Mouse (Mus musculus) ovary, postnatal 14 days (tissue): ENCODE data around the gene Atrnl1.

ENCODE experiments used
- DNase-seq: peaks from one replicate; pipeline ENCODE4 v3.0.0; 2022; ENCODE audit warnings: low spot score

Atrnl1 gene

DNA sequence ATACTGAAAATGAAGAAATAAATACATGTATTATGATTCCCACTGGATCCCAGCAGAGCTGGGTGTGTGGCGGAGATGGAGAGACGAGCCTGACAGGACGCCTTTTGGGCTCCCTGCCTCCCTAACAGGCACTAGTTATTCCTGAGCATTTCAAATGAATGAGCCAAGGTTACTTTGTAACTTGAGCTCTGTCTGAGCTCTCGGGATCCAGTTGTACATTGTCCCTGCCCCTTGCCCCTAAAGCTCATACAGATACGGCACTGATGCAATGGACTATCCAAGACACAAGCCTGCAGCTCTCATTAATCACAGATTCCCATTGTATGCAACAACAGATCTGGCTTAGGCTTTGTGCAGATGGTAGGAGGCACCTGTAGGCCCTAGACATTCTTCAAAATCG lies 464.4 kb downstream of the Atrnl1 start:
- DNase-seq = no peak

GRCm38 (mm10) chr19:58076961-58077371 lies 466.1 kb downstream of the Atrnl1 start:
- DNase-seq = no peak

DNA sequence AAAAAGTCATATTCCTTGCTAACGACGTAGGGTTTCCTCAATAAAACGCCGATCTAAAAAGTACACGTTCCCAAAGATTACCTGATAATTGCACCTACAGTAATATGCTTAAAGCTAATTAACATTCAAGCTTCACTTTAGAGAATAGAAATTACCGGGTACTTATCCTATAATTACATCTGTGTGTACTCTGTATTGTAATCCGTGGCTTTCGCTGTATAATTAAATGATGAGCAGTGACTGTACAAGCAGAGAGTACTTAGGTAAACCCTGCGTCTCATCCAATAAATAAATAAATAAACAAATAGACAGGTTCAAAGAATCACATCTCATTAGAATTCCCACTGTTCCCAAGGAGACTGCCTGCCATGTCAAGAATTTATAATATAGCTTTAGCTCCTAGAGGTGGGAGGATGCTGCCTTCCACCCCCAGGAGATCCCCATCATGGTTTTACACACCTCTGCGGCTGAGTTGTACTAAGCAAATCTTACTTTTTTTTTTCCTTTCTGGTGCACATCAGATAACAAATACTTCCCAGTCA lies 466.8 kb downstream of the Atrnl1 start:
- DNase-seq = no peak

- DNase-seq = no peak
Observed at GRCm38 (mm10) chr19:58080168-58080567, 469.3 kb downstream of the Atrnl1 start.

DNA sequence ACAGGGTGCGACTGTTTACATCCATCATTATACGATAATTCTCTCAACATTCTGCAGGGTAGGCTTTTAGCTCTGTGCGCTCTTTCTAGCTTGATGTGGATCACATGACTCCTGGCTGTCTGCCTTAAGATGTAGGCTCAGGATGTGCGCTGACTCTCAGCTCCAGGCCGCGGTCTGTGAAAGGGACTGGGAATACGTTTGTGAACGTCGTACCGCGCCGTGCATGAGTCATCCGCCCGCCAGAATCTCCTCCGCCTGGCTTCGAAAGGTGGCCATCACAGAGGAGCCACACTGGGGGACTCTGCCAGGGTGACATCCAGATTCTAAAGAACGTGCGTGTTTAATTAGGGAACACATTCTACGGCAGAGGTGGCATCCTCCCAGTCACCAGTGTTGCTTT lies 471.9 kb downstream of the Atrnl1 start:
- DNase-seq = no peak

GRCm38 (mm10) chr19:58084826-58085225 lies 474.0 kb downstream of the Atrnl1 start:
- no peak for DNase-seq

GRCm38 (mm10) chr19:58086734-58087133 lies 475.9 kb downstream of the Atrnl1 start:
- no peak for DNase-seq

GRCm38 (mm10) chr19:58087901-58088300 lies 477.1 kb downstream of the Atrnl1 start:
- DNase-seq = no peak

GRCm38 (mm10) chr19:58088433-58088832 lies 477.6 kb downstream of the Atrnl1 start:
- no peak for DNase-seq

DNA sequence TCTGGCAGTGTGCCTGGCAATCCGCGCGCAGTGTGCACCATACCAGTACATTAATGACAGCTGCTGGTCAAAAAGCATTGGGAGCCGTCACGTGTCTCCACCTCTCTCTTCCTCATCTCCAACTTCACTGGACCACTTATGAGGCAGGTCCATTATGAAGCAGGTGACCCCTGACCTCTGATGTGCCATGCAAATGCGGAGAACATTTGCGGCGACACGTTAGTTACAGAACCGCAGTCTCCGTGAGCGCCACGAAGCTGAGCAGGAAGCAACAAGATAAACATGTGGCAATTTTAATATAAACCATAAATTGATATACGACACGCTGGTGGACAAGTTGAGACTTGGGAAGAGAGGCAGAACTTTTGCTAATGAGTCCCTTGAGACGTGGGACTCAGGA lies 481.1 kb downstream of the Atrnl1 start:
- DNase-seq = no peak

DNA sequence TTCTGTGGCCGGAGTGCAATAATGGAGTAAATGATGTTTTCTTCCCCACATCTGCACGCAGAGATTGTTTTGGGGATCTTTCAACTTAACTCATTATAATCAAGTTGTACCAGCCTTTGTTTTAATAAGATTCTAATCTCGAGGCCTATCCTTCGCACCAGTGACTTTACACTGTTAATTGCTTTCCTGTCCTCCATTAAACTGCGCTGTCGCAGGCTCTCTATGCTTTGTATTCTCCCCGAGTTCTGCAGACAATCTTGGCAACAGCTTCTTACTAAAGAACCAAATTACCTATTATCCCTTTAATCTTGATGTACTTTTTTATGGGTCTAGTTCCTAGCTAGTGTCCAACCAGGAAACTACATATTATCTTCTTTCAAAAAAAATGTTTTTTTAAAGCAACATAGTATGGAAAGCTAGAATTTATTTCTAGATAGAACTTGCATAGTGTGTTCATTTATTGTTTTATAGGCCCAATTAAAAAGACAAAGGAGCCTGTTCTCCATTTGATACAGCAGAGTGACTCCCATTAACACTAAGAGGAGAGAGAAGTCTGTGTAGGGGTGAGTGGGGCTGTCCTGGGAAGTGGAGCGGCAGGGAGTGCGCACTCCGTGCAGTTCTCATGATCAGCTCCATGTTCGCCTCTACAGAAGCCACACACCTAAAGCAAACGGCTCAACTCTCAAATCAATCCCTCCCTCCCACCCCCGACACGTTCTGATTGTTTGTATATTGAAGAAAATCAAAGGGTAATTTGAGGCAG lies 484.1 kb downstream of the Atrnl1 start:
- no peak for DNase-seq

- DNase-seq = no peak
Observed at GRCm38 (mm10) chr19:58095776-58096175, 484.9 kb downstream of the Atrnl1 start.

DNA sequence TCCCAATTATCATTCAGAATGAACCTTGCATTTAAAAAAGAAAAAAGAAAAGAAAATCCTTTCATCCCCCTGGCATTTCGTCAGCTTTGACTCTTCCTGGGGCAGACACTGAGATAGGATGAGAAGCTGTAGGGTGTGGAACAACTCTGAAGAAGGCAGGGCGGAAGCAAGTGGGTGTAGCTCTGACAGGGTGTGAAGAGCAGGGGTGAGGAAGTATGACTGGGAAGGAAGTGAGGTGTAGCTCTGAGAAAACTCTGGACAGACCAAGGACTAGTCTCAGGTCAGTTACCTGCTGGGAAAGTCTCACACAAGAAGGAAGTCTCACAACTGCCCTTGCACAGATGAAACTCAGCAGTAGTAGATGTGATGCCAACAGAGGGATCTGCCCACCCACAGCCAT lies 486.4 kb downstream of the Atrnl1 start:
- DNase-seq = no peak

DNA sequence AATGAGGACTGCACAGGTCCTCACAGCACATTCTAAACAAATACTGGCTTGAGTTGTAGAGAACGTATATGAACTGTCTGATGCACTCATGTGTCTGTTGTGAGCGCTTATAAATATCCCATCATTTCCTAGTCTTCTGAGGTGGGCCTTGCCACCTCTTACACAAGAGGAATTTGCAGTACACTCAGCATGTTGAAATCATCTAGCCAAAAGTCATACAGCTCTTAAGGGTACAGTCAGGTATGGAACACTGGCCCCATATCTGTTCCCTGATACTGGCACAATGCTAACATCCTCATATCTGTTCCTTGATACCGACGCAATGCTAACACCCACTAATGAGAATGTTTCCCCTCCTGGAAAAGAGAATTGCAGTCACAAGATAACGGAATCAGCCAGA lies 488.7 kb downstream of the Atrnl1 start:
- no peak for DNase-seq

GRCm38 (mm10) chr19:58100381-58100780 lies 489.5 kb downstream of the Atrnl1 start:
- no peak for DNase-seq

- no peak for DNase-seq
Observed at GRCm38 (mm10) chr19:58104544-58104943, 493.7 kb downstream of the Atrnl1 start.

DNA sequence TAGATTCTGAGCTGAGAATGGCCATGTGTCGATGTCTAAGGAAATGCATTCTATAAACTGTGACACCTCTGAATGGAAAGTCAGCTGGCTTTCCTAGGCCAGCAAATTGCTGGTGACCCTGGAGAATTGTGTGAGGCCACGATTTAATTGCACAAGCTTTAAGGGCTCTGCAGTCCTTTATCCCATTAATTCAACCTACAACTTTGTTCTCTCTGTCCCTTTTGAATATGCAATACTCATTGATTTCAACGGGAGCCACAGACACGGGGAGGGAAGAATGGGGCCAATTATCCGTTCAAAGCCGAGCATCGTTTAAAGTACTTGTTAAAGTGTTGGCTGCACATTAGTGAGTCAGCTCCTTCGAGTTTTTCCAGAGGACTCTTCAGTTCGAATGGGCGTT lies 496.8 kb downstream of the Atrnl1 start:
- DNase-seq = no peak

- DNase-seq = no peak
Observed at GRCm38 (mm10) chr19:58110491-58110890, 499.7 kb downstream of the Atrnl1 start.

DNA sequence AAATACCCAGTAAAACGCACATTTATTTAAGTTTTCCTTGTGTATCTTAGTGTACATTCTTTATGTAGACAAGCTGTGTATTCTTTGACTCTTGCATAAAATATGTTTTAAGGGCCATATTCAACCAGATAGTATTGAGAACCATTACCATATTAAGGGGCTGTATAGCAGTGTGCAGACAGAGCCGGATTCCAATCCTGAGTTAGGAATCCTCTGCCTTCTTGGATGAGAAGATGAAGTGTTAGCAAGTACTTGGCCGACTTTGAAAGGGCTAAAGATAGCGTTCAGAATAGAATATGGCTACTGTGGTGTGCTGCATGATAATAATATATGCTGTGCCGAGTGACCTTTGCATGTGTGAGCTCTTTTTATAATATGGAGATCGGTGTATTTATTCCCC lies 500.5 kb downstream of the Atrnl1 start:
- no peak for DNase-seq

DNA sequence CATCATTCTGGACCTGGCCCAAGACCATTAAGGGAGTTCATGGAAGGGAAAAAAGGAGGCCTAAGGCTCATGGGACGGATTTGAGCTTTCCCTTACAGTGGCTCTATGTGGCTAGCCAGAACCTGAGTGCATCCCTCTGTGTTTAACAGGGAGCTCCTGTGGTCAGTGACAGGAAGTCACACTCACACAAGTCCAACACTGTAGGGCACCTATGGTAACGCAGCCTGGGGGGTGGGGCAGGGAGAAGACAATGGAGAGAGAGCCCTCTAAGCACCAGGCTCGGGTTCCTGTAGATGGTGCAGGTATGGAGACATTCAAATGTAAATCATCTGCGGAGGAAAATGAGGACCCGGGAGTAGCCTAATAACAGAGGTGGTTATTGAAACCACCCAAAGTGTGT lies 501.3 kb downstream of the Atrnl1 start:
- no peak for DNase-seq

DNA sequence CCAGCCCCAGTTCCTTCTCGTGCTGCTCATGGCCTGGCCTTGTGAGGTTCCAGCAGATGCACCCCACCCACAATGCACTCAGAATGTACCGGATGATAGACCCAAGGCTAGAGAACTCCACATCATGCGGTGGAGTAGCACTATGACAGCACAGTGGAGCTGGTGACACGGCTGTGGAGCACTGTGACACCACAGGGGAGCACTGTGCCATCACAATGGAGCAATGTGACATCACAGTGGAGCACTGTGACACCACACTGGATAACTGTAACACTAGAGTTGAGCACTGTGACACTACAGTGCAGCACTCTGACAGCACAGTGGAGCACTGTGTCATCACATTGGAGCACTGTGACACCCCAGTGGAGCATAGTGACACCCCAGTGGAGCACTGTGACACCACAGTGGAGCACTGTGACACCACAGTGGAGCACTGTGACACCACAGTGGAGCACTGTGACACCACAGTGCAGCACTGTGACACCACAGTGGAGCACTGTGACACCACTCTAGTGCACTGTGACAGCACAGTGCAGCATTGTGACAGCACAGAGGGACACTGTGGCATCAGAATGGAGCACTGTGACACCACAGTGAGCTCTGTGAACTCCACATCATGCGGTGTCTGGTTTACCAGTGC lies 502.4 kb downstream of the Atrnl1 start:
- DNase-seq = no peak

GRCm38 (mm10) chr19:58117595-58117994 lies 506.8 kb downstream of the Atrnl1 start:
- DNase-seq = no peak

- DNase-seq = no peak
Observed at GRCm38 (mm10) chr19:58118141-58118835, 507.5 kb downstream of the Atrnl1 start.
